Mouse (Mus musculus): ENCODE measurements around the gene Rnf113a2. TPM values are rescaled to one million over a fixed set of nuclear protein-coding genes. Genes with fewer than 3 reads are reported as not detected.
A peak's percentile ranks its signal among the peaks of the same experiment; 100 is the strongest.

Rnf113a2 gene
- polyA plus RNA-seq, 2 experiments, result 18.1 to 24.5 TPM

- H3K36me3 ChIP-seq (ENCODE audit: control insufficient read depth, insufficient read depth, low read length), result no peaks in the 10 kb centered on the region
- no peaks in the 10 kb centered on the region for H3K27me3 ChIP-seq (ENCODE audit: control insufficient read depth, insufficient read depth, low read length)
- peak; percentile 32 for ATAC-seq (ENCODE audit: low FRiP score, low read depth)
- peak overlapping the region; percentile 77 for H3K9ac ChIP-seq (ENCODE audit: low read depth, low read length, severe bottlenecking)
- DNase-seq (ENCODE audit: low spot score), result no peak
- H3K4me2 ChIP-seq (replicated peaks; ENCODE audit: low read depth, low read length, severe bottlenecking), result peak overlapping the region; percentile 87
- peak overlapping the region; percentile 59 for H3K27ac ChIP-seq (replicated peaks; ENCODE audit: low read depth, low read length)
- 2% methylated on average over 34 of the region's 52 CpGs for WGBS
- no peaks in the 10 kb centered on the region for H3K9me3 ChIP-seq (ENCODE audit: control insufficient read depth, low read length)
- peak overlapping the region; percentile 75 for H3K4me3 ChIP-seq (replicated peaks; ENCODE audit: low read length)
- TF ChIP-seq POLR2A (IDR thresholded peaks at IDR 0.05; ENCODE audit: borderline replicate concordance, extremely low read depth, insufficient read depth, insufficient read length), result no peak
- peaks cover 3% of the 10 kb centered on the region; the same call in 1 of the 2 replicates for H3K4me1 ChIP-seq (ENCODE audit: control insufficient read depth, insufficient read depth, low read length)
Measured at GRCm38 (mm10) chr12:84407874-84408818, 8.8 kb upstream of the Rnf113a2 start.

GRCm38 (mm10) chr12:84408819-84409507, 8.0 kb upstream of the Rnf113a2 start, which contains the start of the genes Entpd5 and Bbof1:
Gene Entpd5 (minus strand): TSS chr12:84409029.
Gene Bbof1 (plus strand): TSS chr12:84409071.
- no peaks in the 10 kb centered on the region for H3K9me3 ChIP-seq (ENCODE audit: control insufficient read depth, low read length)
- H3K36me3 ChIP-seq (ENCODE audit: control insufficient read depth, insufficient read depth, low read length), result no peaks in the 10 kb centered on the region
- peak within 1 kb of the TSS; percentile 87 for H3K4me2 ChIP-seq (replicated peaks; ENCODE audit: low read depth, low read length, severe bottlenecking)
- peak; percentile 94 for ATAC-seq (ENCODE audit: low FRiP score, low read depth)
- peak within 1 kb of the TSS; percentile 75 for H3K4me3 ChIP-seq (replicated peaks; ENCODE audit: low read length)
- H3K27ac ChIP-seq (replicated peaks; ENCODE audit: low read depth, low read length), result peak within 1 kb of the TSS; percentile 59
- peak; percentile 81 for DNase-seq (ENCODE audit: low spot score)
- no peaks in the 10 kb centered on the region for H3K27me3 ChIP-seq (ENCODE audit: control insufficient read depth, insufficient read depth, low read length)
- peaks cover 3% of the 10 kb centered on the region; the same call in 1 of the 2 replicates for H3K4me1 ChIP-seq (ENCODE audit: control insufficient read depth, insufficient read depth, low read length)
- H3K9ac ChIP-seq (ENCODE audit: low read depth, low read length, severe bottlenecking), result peak within 1 kb of the TSS; percentile 77
- 2% methylated on average over 36 of the region's 63 CpGs for WGBS
- 0 out of 2 replicates have a peak, but pooled peaks have one; percentile 50 for TF ChIP-seq POLR2A (IDR thresholded peaks at IDR 0.05; ENCODE audit: borderline replicate concordance, extremely low read depth, insufficient read depth, insufficient read length)

GRCm38 (mm10) chr12:84417605-84417922, 568 bp downstream of the Rnf113a2 start:
- no peak for ATAC-seq (ENCODE audit: low FRiP score, low read depth)
- Histone ChIP-seq H3K4me1 (ENCODE audit: control insufficient read depth, insufficient read depth, low read length) (no peaks in the 10 kb centered on the region), H3K9me3 (ENCODE audit: control insufficient read depth, low read length) (0 out of 2 replicates have a peak, but pooled peaks cover 4% of the 10 kb centered on the region), H3K4me3 (replicated peaks; ENCODE audit: low read length) (peak overlapping the region; percentile 56), H3K36me3 (ENCODE audit: control insufficient read depth, insufficient read depth, low read length) (no peaks in the 10 kb centered on the region), H3K9ac (ENCODE audit: low read depth, low read length, severe bottlenecking) (peak overlapping the region; percentile 71), H3K27ac (replicated peaks; ENCODE audit: low read depth, low read length) (peak overlapping the region; percentile 19; the same call in 1 of the 2 replicates), H3K4me2 (replicated peaks; ENCODE audit: low read depth, low read length, severe bottlenecking) (peak overlapping the region; percentile 79), H3K27me3 (ENCODE audit: control insufficient read depth, insufficient read depth, low read length) (no peaks in the 10 kb centered on the region)
- WGBS, result 31% methylated on average over 18 of the region's 18 CpGs
- TF ChIP-seq POLR2A (IDR thresholded peaks at IDR 0.05; ENCODE audit: borderline replicate concordance, extremely low read depth, insufficient read depth, insufficient read length), result no peak
- DNase-seq (ENCODE audit: low spot score), result no peak

DNA sequence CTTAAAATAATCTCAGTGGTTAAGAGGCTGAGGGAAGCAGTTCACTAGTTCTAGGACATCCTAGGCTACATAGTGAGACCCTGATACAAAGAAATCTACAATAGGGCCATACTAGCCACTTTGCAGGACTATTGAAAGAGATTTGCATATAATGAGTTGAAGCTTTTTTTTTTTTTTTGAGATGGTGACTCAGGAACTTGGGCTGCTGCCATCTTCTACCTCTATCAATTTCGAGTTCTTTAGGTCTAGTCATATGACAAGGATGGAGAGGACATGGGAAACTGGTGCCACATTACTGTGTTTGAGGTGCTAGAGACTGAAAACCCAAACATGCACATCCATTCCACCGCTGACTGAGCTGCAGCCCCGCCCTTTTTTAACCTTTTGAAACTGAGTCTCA, 7.0 kb downstream of the Rnf113a2 start:
- Histone ChIP-seq H3K27ac (replicated peaks; ENCODE audit: low read depth, low read length) (no peak overlapping the region), H3K27me3 (ENCODE audit: control insufficient read depth, insufficient read depth, low read length) (no peaks in the 10 kb centered on the region), H3K9ac (ENCODE audit: low read depth, low read length, severe bottlenecking) (no peak overlapping the region), H3K36me3 (ENCODE audit: control insufficient read depth, insufficient read depth, low read length) (no peaks in the 10 kb centered on the region), H3K4me1 (ENCODE audit: control insufficient read depth, insufficient read depth, low read length) (no peaks in the 10 kb centered on the region), H3K9me3 (ENCODE audit: control insufficient read depth, low read length) (no peaks in the 10 kb centered on the region), H3K4me2 (replicated peaks; ENCODE audit: low read depth, low read length, severe bottlenecking) (no peak overlapping the region), H3K4me3 (replicated peaks; ENCODE audit: low read length) (no peak overlapping the region)
- WGBS, result 46% methylated on average over 3 of the region's 3 CpGs
- ATAC-seq (ENCODE audit: low FRiP score, low read depth) (no peak), DNase-seq (ENCODE audit: low spot score) (no peak)
- TF ChIP-seq POLR2A (IDR thresholded peaks at IDR 0.05; ENCODE audit: borderline replicate concordance, extremely low read depth, insufficient read depth, insufficient read length), result no peak

GRCm38 (mm10) chr12:84429825-84430224, 12.8 kb downstream of the Rnf113a2 start:
- Histone ChIP-seq H3K36me3 (ENCODE audit: control insufficient read depth, insufficient read depth, low read length) (peaks cover 2% of the 10 kb centered on the region; the same call in 1 of the 2 replicates), H3K9ac (ENCODE audit: low read depth, low read length, severe bottlenecking) (no peak overlapping the region), H3K27me3 (ENCODE audit: control insufficient read depth, insufficient read depth, low read length) (no peaks in the 10 kb centered on the region), H3K4me2 (replicated peaks; ENCODE audit: low read depth, low read length, severe bottlenecking) (no peak overlapping the region), H3K4me1 (ENCODE audit: control insufficient read depth, insufficient read depth, low read length) (no peaks in the 10 kb centered on the region), H3K27ac (replicated peaks; ENCODE audit: low read depth, low read length) (no peak overlapping the region), H3K4me3 (replicated peaks; ENCODE audit: low read length) (no peak overlapping the region), H3K9me3 (ENCODE audit: control insufficient read depth, low read length) (no peaks in the 10 kb centered on the region)
- 91% methylated on average over 2 of the region's 2 CpGs for WGBS
- ATAC-seq (ENCODE audit: low FRiP score, low read depth) (no peak), DNase-seq (ENCODE audit: low spot score) (no peak)
- no peak for TF ChIP-seq POLR2A (IDR thresholded peaks at IDR 0.05; ENCODE audit: borderline replicate concordance, extremely low read depth, insufficient read depth, insufficient read length)
